19 mouse cellular contexts compared by ENCODE assay signal in the genomic region with DNA sequence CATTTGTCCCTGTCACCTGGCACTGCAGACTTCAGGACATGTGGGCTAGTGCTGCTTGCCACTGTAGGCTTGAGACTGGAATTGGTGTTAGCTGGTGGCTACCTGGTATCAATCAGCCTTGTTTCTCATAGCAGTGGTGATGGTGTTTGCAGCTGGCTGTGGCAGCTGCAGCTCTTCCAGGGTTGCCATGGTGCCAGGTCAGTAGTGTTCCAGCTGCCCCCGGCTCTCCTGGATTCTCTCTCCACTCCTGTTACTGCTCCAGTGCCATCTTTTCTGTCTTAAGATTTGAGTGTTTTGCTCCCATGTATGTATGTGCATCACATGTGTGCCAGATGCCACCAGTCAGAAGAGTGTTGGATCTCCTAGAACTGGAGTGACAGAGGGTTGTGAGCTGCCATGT. TPM values are rescaled to one million over a fixed set of nuclear protein-coding genes. Genes with fewer than 3 reads are reported as not detected.
A peak's percentile ranks its signal among the peaks of the same experiment; 100 is the strongest.
DNase-seq lines count a peak whose midpoint lies in the region; ATAC-seq and TF ChIP-seq lines count a peak whose summit lies in the region.
"Had no signal": no experiment of that assay in that cellular context is flagged by ENCODE, and none has a peak within 500 bp of the region (broad histone marks: within the 10 kb centered on the region; RNA-seq: fewer than 3 reads in every experiment).

No protein-coding gene starts in this region.

- no peak overlapping the region for H3K27ac ChIP-seq in forebrain, embryonic 14.5 days (ENCODE audit: low read depth, low read length)
- H3K27ac ChIP-seq in forebrain, embryonic 12.5 days, result no peak overlapping the region
- H3K27ac ChIP-seq in kidney, embryonic 16.5 days (ENCODE audit: low read length), result peak overlapping the region; percentile 83
- H3K27ac ChIP-seq in limb, embryonic 15.5 days, result peak overlapping the region; percentile 50; the same call in 1 of the 2 replicates
- H3K27ac ChIP-seq: heart, embryonic 13.5 days; liver, embryonic 12.5 days; lung, embryonic 15.5 days; macrophage had no signal

- H3K36me3 ChIP-seq in forebrain, embryonic 14.5 days (ENCODE audit: control insufficient read depth, insufficient read depth, low read length), result peaks cover 33% of the 10 kb centered on the region
- peaks cover 29% of the 10 kb centered on the region for H3K36me3 ChIP-seq in forebrain, embryonic 12.5 days (replicated peaks)
- peaks cover 21% of the 10 kb centered on the region for H3K36me3 ChIP-seq in kidney, embryonic 16.5 days (ENCODE audit: insufficient read depth, low read length)
- peaks cover 31% of the 10 kb centered on the region for H3K36me3 ChIP-seq in limb, embryonic 15.5 days

- TF ChIP-seq CTCF in lung, adult 2 months (IDR thresholded peaks at IDR 0.05; ENCODE audit: insufficient read depth, low read length), result no peak

- H3K4me3 ChIP-seq in forebrain, embryonic 14.5 days (ENCODE audit: low read depth, low read length), result no peak overlapping the region
- no peak overlapping the region for H3K4me3 ChIP-seq in forebrain, embryonic 12.5 days (replicated peaks)
- H3K4me3 ChIP-seq in kidney, embryonic 16.5 days (ENCODE audit: low read length), result no peak overlapping the region
- H3K4me3 ChIP-seq in limb, embryonic 15.5 days, result no peak overlapping the region
- H3K4me3 ChIP-seq in lung, adult 2 months (replicated peaks; ENCODE audit: extremely low read depth, low read depth, low read length), result no peak overlapping the region
- H3K4me3 ChIP-seq: erythroblast, embryonic 14.5 days; heart, embryonic 13.5 days; liver, embryonic 12.5 days; lung, embryonic 15.5 days had no signal

- no peak for DNase-seq in forebrain, embryonic 14.5 days (ENCODE audit: low spot score)
- DNase-seq in kidney, postnatal 14 days, result no peak
- peak; percentile 68 for DNase-seq in MN1 (ENCODE audit: low spot score)
- no peak for DNase-seq in lung, adult 2 months
- no peak for DNase-seq in Muller cell, postnatal 12 days (ENCODE audit: inconsistent ontology term)
- DNase-seq: heart, postnatal 36 days; kidney, postnatal 25 days; spleen, adult 18-20 months; thymus, adult 2 months had no signal

- H3K9me3 ChIP-seq in forebrain, embryonic 14.5 days (replicated peaks; ENCODE audit: control insufficient read depth, low read length), result no peaks in the 10 kb centered on the region
- H3K9me3 ChIP-seq in forebrain, embryonic 12.5 days, result no peaks in the 10 kb centered on the region
- H3K9me3 ChIP-seq in kidney, embryonic 16.5 days (ENCODE audit: low read length), result no peaks in the 10 kb centered on the region
- H3K9me3 ChIP-seq in limb, embryonic 15.5 days, result no peaks in the 10 kb centered on the region
- H3K9me3 ChIP-seq: heart, embryonic 13.5 days; liver, embryonic 12.5 days; lung, embryonic 15.5 days had no signal

- ATAC-seq in forebrain, embryonic 14.5 days, result peak; percentile 33; the same call in 1 of the 2 replicates
- ATAC-seq in forebrain, embryonic 12.5 days (ENCODE audit: low FRiP score), result no peak
- no peak for ATAC-seq in kidney, embryonic 16.5 days (ENCODE audit: low FRiP score, low TSS enrichment)
- no peak for ATAC-seq in limb, embryonic 15.5 days (ENCODE audit: insufficient number of reproducible peaks, low FRiP score, low TSS enrichment, low read depth)
- ATAC-seq: intestine, postnatal 0 days; liver, embryonic 12.5 days; midbrain, embryonic 16.5 days had no signal

- 69% methylated on average over 1 of the region's 1 CpGs for WGBS in forebrain, embryonic 14.5 days
- 67% methylated on average over 1 of the region's 1 CpGs for WGBS in forebrain, embryonic 12.5 days
- WGBS in kidney, embryonic 16.5 days, result 21% methylated on average over 1 of the region's 1 CpGs
- 40% methylated on average over 1 of the region's 1 CpGs for WGBS in limb, embryonic 15.5 days
- 55% methylated on average over 1 of the region's 1 CpGs for WGBS in lung, adult 2 months

- TF ChIP-seq POLR2A in lung, adult 2 months (IDR thresholded peaks at IDR 0.05; ENCODE audit: borderline replicate concordance, extremely low read depth, low read depth, low read length), result no peak

- H3K9ac ChIP-seq in forebrain, embryonic 14.5 days (ENCODE audit: low read length), result no peak overlapping the region
- H3K9ac ChIP-seq in forebrain, embryonic 12.5 days, result no peak overlapping the region
- H3K9ac ChIP-seq in kidney, embryonic 16.5 days (replicated peaks; ENCODE audit: low read length), result no peak overlapping the region
- no peak overlapping the region for H3K9ac ChIP-seq in limb, embryonic 15.5 days
- H3K9ac ChIP-seq: heart, embryonic 13.5 days; liver, embryonic 12.5 days; lung, embryonic 15.5 days had no signal

- H3K27me3 ChIP-seq in forebrain, embryonic 14.5 days (replicated peaks; ENCODE audit: control insufficient read depth, insufficient read depth, low read length), result no peaks in the 10 kb centered on the region
- no peaks in the 10 kb centered on the region for H3K27me3 ChIP-seq in forebrain, embryonic 12.5 days
- H3K27me3 ChIP-seq in kidney, embryonic 16.5 days (ENCODE audit: insufficient read depth, low read length), result no peaks in the 10 kb centered on the region
- no peaks in the 10 kb centered on the region for H3K27me3 ChIP-seq in limb, embryonic 15.5 days
- H3K27me3 ChIP-seq: heart, embryonic 13.5 days; liver, embryonic 12.5 days; lung, embryonic 15.5 days had no signal

- H3K4me2 ChIP-seq in forebrain, embryonic 14.5 days (ENCODE audit: low read length), result no peak overlapping the region
- no peak overlapping the region for H3K4me2 ChIP-seq in forebrain, embryonic 12.5 days
- H3K4me2 ChIP-seq in kidney, embryonic 16.5 days (replicated peaks; ENCODE audit: low read depth, low read length), result no peak overlapping the region
- no peak overlapping the region for H3K4me2 ChIP-seq in limb, embryonic 15.5 days
- H3K4me2 ChIP-seq: heart, embryonic 13.5 days; liver, embryonic 12.5 days; lung, embryonic 15.5 days had no signal

- H3K4me1 ChIP-seq in forebrain, embryonic 14.5 days (ENCODE audit: control insufficient read depth, insufficient read depth, low read length), result no peaks in the 10 kb centered on the region
- H3K4me1 ChIP-seq in forebrain, embryonic 12.5 days, result no peaks in the 10 kb centered on the region
- H3K4me1 ChIP-seq in kidney, embryonic 16.5 days (ENCODE audit: insufficient read depth, low read length), result peaks cover 22% of the 10 kb centered on the region
- H3K4me1 ChIP-seq in limb, embryonic 15.5 days, result peaks cover 18% of the 10 kb centered on the region
- H3K4me1 ChIP-seq in lung, adult 2 months (ENCODE audit: control insufficient read depth, insufficient read depth, low read length), result no peaks in the 10 kb centered on the region

RNA-seq across cellular contexts. Expression of a gene that starts 15.0 kb away (rescaled TPM):
- polyA plus RNA-seq in forebrain, embryonic 14.5 days (2014; fragmentation: Nextera tagmentation; extraction: Ambion mirVana), result 3.4 and 4.1 TPM in 2 replicates
- polyA plus RNA-seq in forebrain, embryonic 12.5 days (2016; fragmentation: Nextera tagmentation; extraction: Ambion mirVana), result 0.60 and 0.69 TPM in 2 replicates
- polyA plus RNA-seq in kidney, embryonic 16.5 days (2015; fragmentation: Nextera tagmentation; extraction: Ambion mirVana), result 2.5 and 2.8 TPM in 2 replicates
- 2.1 and 3.0 TPM in 2 replicates for polyA plus RNA-seq in limb, embryonic 15.5 days (2015; fragmentation: Nextera tagmentation; extraction: Ambion mirVana)
- polyA plus RNA-seq in lung, adult 2 months (2012; rRNA removed), result 106 and 119 TPM in 2 replicates
- polyA plus RNA-seq: erythroblast, embryonic 14.5 days had no signal

RNA-seq across cellular contexts. Expression of a gene that starts 38.7 kb away (rescaled TPM):
- 5.4 and 5.8 TPM in 2 replicates for polyA plus RNA-seq in forebrain, embryonic 14.5 days (2014; fragmentation: Nextera tagmentation; extraction: Ambion mirVana)
- polyA plus RNA-seq in forebrain, embryonic 12.5 days (2016; fragmentation: Nextera tagmentation; extraction: Ambion mirVana), result 5.5 and 5.9 TPM in 2 replicates
- polyA plus RNA-seq in kidney, embryonic 16.5 days (2015; fragmentation: Nextera tagmentation; extraction: Ambion mirVana), result 5.2 and 6.3 TPM in 2 replicates
- polyA plus RNA-seq in limb, embryonic 15.5 days (2015; fragmentation: Nextera tagmentation; extraction: Ambion mirVana), result 5.4 and 6.1 TPM in 2 replicates
- 19.5 and 22.5 TPM in 2 replicates for polyA plus RNA-seq in lung, adult 2 months (2012; rRNA removed)

RNA-seq across cellular contexts. Expression of a gene that starts 42.7 kb away (rescaled TPM):
- polyA plus RNA-seq in forebrain, embryonic 14.5 days (2014; fragmentation: Nextera tagmentation; extraction: Ambion mirVana), result 15.2 and 18.9 TPM in 2 replicates
- polyA plus RNA-seq in forebrain, embryonic 12.5 days (2016; fragmentation: Nextera tagmentation; extraction: Ambion mirVana), result 31.6 and 40.3 TPM in 2 replicates
- 9.8 and 11.9 TPM in 2 replicates for polyA plus RNA-seq in kidney, embryonic 16.5 days (2015; fragmentation: Nextera tagmentation; extraction: Ambion mirVana)
- polyA plus RNA-seq in limb, embryonic 15.5 days (2015; fragmentation: Nextera tagmentation; extraction: Ambion mirVana), result 12.5 and 16.0 TPM in 2 replicates
- 77.4 and 91.7 TPM in 2 replicates for polyA plus RNA-seq in lung, adult 2 months (2012; rRNA removed)

RNA-seq across cellular contexts. Expression of a gene that starts 42.8 kb away (rescaled TPM):
- polyA plus RNA-seq in forebrain, embryonic 14.5 days (2014; fragmentation: Nextera tagmentation; extraction: Ambion mirVana), result 263 and 276 TPM in 2 replicates
- 165 and 169 TPM in 2 replicates for polyA plus RNA-seq in forebrain, embryonic 12.5 days (2016; fragmentation: Nextera tagmentation; extraction: Ambion mirVana)
- 298 and 338 TPM in 2 replicates for polyA plus RNA-seq in kidney, embryonic 16.5 days (2015; fragmentation: Nextera tagmentation; extraction: Ambion mirVana)
- polyA plus RNA-seq in limb, embryonic 15.5 days (2015; fragmentation: Nextera tagmentation; extraction: Ambion mirVana), result 241 and 262 TPM in 2 replicates
- polyA plus RNA-seq in lung, adult 2 months (2012; rRNA removed), result 249 and 251 TPM in 2 replicates

Comparison
In these comparisons a context has a peak if more than half of its experiments do, and no peak if none do; other contexts are left out.
1. H3K27ac ChIP-seq: peak in kidney, embryonic 16.5 days (single experiment) and limb, embryonic 15.5 days (single experiment); none in forebrain, embryonic 14.5 days (single experiment) and forebrain, embryonic 12.5 days (single experiment).
2. RNA of a gene that starts 15.0 kb away (polyA plus RNA-seq): 106 to 119 TPM in lung, adult 2 months; 3.4 to 4.1 TPM in forebrain, embryonic 14.5 days, 2.5 to 2.8 TPM in kidney, embryonic 16.5 days, 2.1 to 3.0 TPM in limb, embryonic 15.5 days and 0.60 to 0.69 TPM in forebrain, embryonic 12.5 days; every median in the first group is over 10 times any median in the second.